Mouse (Mus musculus) olfactory bulb, adult 2 months (tissue): ENCODE data around the gene Slc35c2.

Source experiments
- CTCF ChIP-seq: fragments of 200-500 bp; IDR thresholded peaks from 2 replicates; pipeline ENCODE4 v1.5.1; 2012; ENCODE audit warnings: low read depth, mild to moderate bottlenecking, low read length, moderate library complexity; ENCODE audit not compliant: insufficient read depth
- POLR2A ChIP-seq: fragments of 200-500 bp; IDR thresholded peaks from 2 replicates; pipeline ENCODE4 v1.6.1; 2012; ENCODE audit warnings: mild to moderate bottlenecking, low read depth, low read length, moderate library complexity; ENCODE audit not compliant: insufficient read depth

DNA sequence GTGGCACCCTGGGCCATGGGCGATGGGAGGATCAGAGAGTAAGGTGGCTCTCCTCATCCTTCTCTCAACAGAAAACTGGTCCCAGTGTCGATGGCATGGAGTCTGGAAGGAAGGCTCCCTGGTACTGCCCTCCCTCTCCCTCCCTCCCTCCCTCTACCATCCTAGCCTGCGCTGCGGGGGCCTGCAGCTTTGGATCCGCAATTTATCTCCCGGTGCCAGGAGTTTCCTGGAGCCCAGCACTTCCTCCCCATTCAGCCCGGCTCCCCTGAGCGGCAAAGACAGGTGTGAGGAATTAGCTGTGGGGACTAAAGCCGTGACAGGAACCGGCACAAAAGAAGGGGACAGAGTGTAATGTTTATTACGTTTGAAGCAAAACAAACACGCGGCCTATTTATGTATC lies 45.1 kb downstream of the Slc35c2 start:
- TF ChIP-seq POLR2A (no peak), CTCF (no peak)
